Mouse (Mus musculus) ES-E14 (cell line): Measurements from ENCODE around the gene Rtn4ip1. TPM values are rescaled to one million over a fixed set of nuclear protein-coding genes. Genes with fewer than 3 reads are reported as not detected.

Experiments used
- DNase-seq: peaks from one replicate; pipeline ENCODE4 v3.0.0-alpha.2; 2013; ENCODE audit warnings: low read depth, low spot score
- H3K27ac ChIP-seq: 2 replicates; pipeline ENCODE4 v1.5.1; 2012; ENCODE audit warnings: low read depth, mild to moderate bottlenecking, low read length, moderate library complexity, mixed read lengths; ENCODE audit not compliant: poor library complexity, insufficient read depth, severe bottlenecking
- H3K36me3 ChIP-seq: 2 replicates; pipeline ENCODE4 v1.6.1; 2012; ENCODE audit warnings: mild to moderate bottlenecking, low read length, moderate library complexity, mixed read lengths; ENCODE audit not compliant: control insufficient read depth, poor library complexity, insufficient read depth, severe bottlenecking
- H3K4me1 ChIP-seq, 2 experiments: fragments of 150-350 bp in 1 of 2; sonication (generic) in 1 of 2; 2 replicates each; pipeline ENCODE4 v1.6.1; 2012; ENCODE audit warnings: low read length in 2 of 2, mild to moderate bottlenecking in 1 of 2, mixed read lengths in 1 of 2; ENCODE audit not compliant: control insufficient read depth in 2 of 2, insufficient read depth in 2 of 2, poor library complexity in 1 of 2
- H3K4me3 ChIP-seq, 2 experiments: fragments of 150-350 bp in 1 of 2; sonication (generic) in 1 of 2; 2 replicates each; pipeline ENCODE4 v1.5.1; 2012; ENCODE audit warnings: low read length in 2 of 2, low read depth in 1 of 2, mild to moderate bottlenecking in 1 of 2, mixed read lengths in 1 of 2; ENCODE audit not compliant: insufficient read depth in 1 of 2, poor library complexity in 1 of 2, severe bottlenecking in 1 of 2
- H3K9ac ChIP-seq: 2 replicates; pipeline ENCODE4 v1.6.1; 2012; ENCODE audit warnings: low read depth, mild to moderate bottlenecking, low read length, mixed read lengths; ENCODE audit not compliant: poor library complexity, insufficient read depth, severe bottlenecking
- H3K9me3 ChIP-seq: fragments of 150-350 bp; sonication (generic); 2 replicates; pipeline ENCODE4 v1.6.1; 2012; ENCODE audit warnings: low read depth, mild to moderate bottlenecking, low read length; ENCODE audit not compliant: control insufficient read depth, insufficient read depth
- CHD2 ChIP-seq: IDR thresholded peaks from 2 replicates; pipeline ENCODE4 v1.6.1; 2014; ENCODE audit warnings: mild to moderate bottlenecking, low read depth, low read length, inconsistent platforms
- HCFC1 ChIP-seq: IDR thresholded peaks from 2 replicates; pipeline ENCODE4 v1.6.1; 2012; ENCODE audit warnings: low read length, inconsistent platforms, borderline replicate concordance; ENCODE audit not compliant: insufficient read depth
- MAFK ChIP-seq: IDR thresholded peaks from 2 replicates; pipeline ENCODE4 v1.6.1; 2014; ENCODE audit warnings: mild to moderate bottlenecking, low read depth, low read length, inconsistent platforms; ENCODE audit not compliant: insufficient read depth
- ZC3H11A ChIP-seq: IDR thresholded peaks from 2 replicates; pipeline ENCODE4 v1.6.1; 2012; ENCODE audit warnings: low read depth, mild to moderate bottlenecking, inconsistent platforms, low read length, borderline replicate concordance
- ZNF384 ChIP-seq: IDR thresholded peaks from 2 replicates; pipeline ENCODE4 v1.6.1; 2012; ENCODE audit warnings: low read depth, low read length, inconsistent platforms
- in situ Hi-C, 2 experiments: fragments of 600-800 bp; cut with MboI; formaldehyde crosslinking; loops; one replicate each; pipeline ENCODE4 v1.15.1; 2025; ENCODE audit warnings: low sequenced_read_pairs in 2 of 2, inconsistent platforms in 1 of 2; ENCODE audit not compliant: unreplicated experiment in 2 of 2
- total RNA-seq: library from RNA; depleted of rRNA; stranded (reverse); fragments of 300-350 nt; gene quantifications from 2 replicates; pipeline ENCODE4 v1.2.3, GENCODE M21; 2012

Rtn4ip1 gene
- total RNA-seq, 1 experiment, result 8.5 TPM

- Histone ChIP-seq H3K4me3 (no peak overlapping the region), H3K9ac (no peak overlapping the region), H3K27ac (no peak overlapping the region), H3K9me3 (no peaks in the 10 kb centered on the region), H3K36me3 (peaks cover 12% of the 10 kb centered on the region), H3K4me1 (peaks cover 0 to 4% of the 10 kb centered on the region in 2 experiments; a peak in 1 of 4 replicates)
- TF ChIP-seq HCFC1 (no peak), MAFK (no peak), CHD2 (no peak), ZNF384 (no peak), ZC3H11A (no peak)
- no peak for DNase-seq
- in situ Hi-C loops, result no loop called here
Observed at GRCm38 (mm10) chr10:43896065-43896464, 5.5 kb upstream of the Rtn4ip1 start.

DNA sequence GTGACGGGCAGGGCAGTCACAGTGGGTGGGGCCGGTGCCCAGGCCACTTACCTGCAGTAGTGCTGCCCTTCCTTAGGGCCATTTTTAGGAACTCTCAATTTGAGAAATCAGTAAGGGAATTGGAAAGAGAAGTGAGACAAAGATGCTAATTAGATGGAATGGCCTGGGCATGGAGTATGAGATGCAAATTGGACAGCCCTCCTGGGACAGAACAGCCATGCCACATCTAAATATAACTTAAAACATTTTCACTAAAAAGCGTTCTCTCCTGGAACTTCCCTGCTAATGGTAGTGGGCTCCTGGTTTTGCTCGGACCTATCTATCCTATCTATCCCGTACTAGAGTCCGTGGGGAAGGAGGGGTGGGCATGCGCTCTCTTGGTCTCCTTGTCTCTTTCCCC is 3.3 kb upstream of the Rtn4ip1 start:
- TF ChIP-seq HCFC1 (no peak), MAFK (no peak), CHD2 (no peak), ZNF384 (no peak), ZC3H11A (no peak)
- in situ Hi-C loops, result no loop called here
- no peak for DNase-seq
- Histone ChIP-seq H3K9ac (no peak overlapping the region), H3K36me3 (peaks cover 6% of the 10 kb centered on the region), H3K9me3 (no peaks in the 10 kb centered on the region), H3K27ac (no peak overlapping the region), H3K4me1 (peaks cover 2 to 7% of the 10 kb centered on the region in 2 experiments; a peak in 2 of 4 replicates), H3K4me3 (no peak overlapping the region)

DNA sequence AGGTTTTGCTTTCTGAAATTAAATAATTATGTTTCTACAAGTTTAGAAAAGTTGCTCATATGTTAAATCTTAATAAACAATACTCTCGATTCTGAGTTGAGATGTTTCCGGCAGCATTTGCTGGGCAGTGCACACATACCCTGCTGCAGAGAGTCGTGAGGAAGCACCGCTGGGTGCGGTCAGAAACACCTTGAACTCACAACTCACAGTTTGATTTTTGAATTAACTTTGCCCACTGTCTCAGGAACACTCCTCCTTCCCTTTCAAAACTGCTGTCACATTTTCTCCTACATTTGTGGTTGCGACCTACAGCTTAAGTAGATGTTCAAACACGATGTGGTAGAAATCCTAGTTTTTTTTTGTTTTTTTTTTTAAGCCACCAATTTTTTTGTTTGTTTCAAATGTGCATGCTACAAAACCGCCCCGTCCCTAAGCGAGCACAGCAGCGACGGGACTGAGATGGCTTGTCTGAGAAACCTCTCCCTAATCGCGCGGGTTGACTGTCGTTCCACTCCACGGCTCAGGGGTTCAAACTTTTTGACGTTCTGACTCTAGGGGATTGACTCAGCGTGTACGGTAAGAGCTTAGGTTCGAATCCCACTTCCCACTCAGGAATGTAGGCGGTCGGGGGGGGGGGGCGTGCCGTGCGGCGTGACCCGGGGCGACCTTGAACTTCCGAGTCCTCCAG is 580 bp upstream of the Rtn4ip1 start:
- peak overlapping the region; percentile 96 to 99 for H3K4me3 ChIP-seq
- H3K4me1 ChIP-seq, result peaks cover 2 to 5% of the 10 kb centered on the region in 2 experiments; a peak in 2 of 4 replicates
- DNase-seq, result peak; percentile 37
- H3K27ac ChIP-seq, result peak overlapping the region; percentile 79
- H3K36me3 ChIP-seq, result 0 out of 2 replicates have a peak, but pooled peaks cover 2% of the 10 kb centered on the region
- H3K9ac ChIP-seq, result peak overlapping the region; percentile 95
- H3K9me3 ChIP-seq, result no peaks in the 10 kb centered on the region
- in situ Hi-C loops, result loop anchor here in 1 of 2 experiments (25.0 kb wide), 1 partner anchor 314 kb away; the partner anchor contains the start of gene Cd24a
- TF ChIP-seq ZNF384 (no peak), CHD2 (no peak), HCFC1 (no peak), ZC3H11A (no peak), MAFK (no peak)

DNA sequence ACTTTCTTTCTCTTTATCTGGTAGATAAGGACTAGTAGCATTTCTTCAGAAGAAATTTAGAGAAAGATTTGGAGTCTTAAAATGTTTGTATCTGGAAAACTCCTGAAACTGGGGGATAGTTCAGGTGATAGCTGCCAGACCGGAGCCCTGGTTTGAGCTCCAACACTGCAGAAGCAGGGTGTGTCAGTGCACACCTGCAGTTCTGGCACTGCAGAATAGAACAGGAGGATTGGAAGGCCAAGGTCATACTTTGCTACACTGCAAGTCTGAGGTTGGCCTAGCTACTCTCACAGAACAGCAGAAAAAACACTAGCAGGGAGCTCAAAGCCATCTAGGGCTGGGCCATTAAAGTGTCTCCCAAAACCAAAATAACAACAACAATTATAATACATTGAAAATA is 3.0 kb downstream of the Rtn4ip1 start:
- no peaks in the 10 kb centered on the region for H3K36me3 ChIP-seq
- in situ Hi-C loops, result loop anchor here in 1 of 2 experiments (25.0 kb wide), 1 partner anchor 317 kb away; the partner anchor contains the start of gene Cd24a
- no peak for DNase-seq
- no peak overlapping the region for H3K9ac ChIP-seq
- no peak overlapping the region for H3K27ac ChIP-seq
- H3K4me1 ChIP-seq, result peaks cover 2 to 3% of the 10 kb centered on the region in 2 experiments; a peak in 2 of 4 replicates
- H3K9me3 ChIP-seq, result no peaks in the 10 kb centered on the region
- no peak overlapping the region for H3K4me3 ChIP-seq
- TF ChIP-seq HCFC1 (no peak), MAFK (no peak), CHD2 (no peak), ZNF384 (no peak), ZC3H11A (no peak)
